Mouse (Mus musculus) hindbrain, embryonic 12.5 days (tissue): ENCODE measurements around the gene Fancd2os. TPM values are rescaled to one million over a fixed set of nuclear protein-coding genes. Genes with fewer than 3 reads are reported as not detected.

Experiments
- ATAC-seq: fragments of 200-750 bp; cut with Nextera tagmentation; 2 replicates; pipeline ENCODE4 v1.8.0; 2017; ENCODE audit warnings: moderate TSS enrichment; ENCODE audit not compliant: low FRiP score
- H3K27ac ChIP-seq: fragments of 300-500 bp; sonication (generic); 2 replicates; pipeline ENCODE4 v1.5.1; 2016; ENCODE audit warnings: mild to moderate bottlenecking
- H3K27me3 ChIP-seq: fragments of 300-500 bp; sonication (generic); 2 replicates; pipeline ENCODE4 v1.6.1; 2016; ENCODE audit warnings: mild to moderate bottlenecking
- H3K36me3 ChIP-seq: fragments of 300-500 bp; sonication (generic); 2 replicates; pipeline ENCODE4 v1.6.1; 2016; ENCODE audit warnings: mild to moderate bottlenecking
- H3K4me1 ChIP-seq: fragments of 300-500 bp; sonication (generic); 2 replicates; pipeline ENCODE4 v1.6.1; 2016
- H3K4me2 ChIP-seq: fragments of 300-500 bp; sonication (generic); replicated peaks from 2 replicates; pipeline ENCODE4 v1.6.1; 2016; ENCODE audit warnings: mild to moderate bottlenecking
- H3K4me3 ChIP-seq: fragments of 300-500 bp; sonication (generic); 2 replicates; pipeline ENCODE4 v1.5.1; 2016; ENCODE audit warnings: mild to moderate bottlenecking
- H3K9ac ChIP-seq: fragments of 300-500 bp; sonication (generic); 2 replicates; pipeline ENCODE4 v1.6.1; 2016; ENCODE audit warnings: mild to moderate bottlenecking, moderate library complexity
- H3K9me3 ChIP-seq: fragments of 300-500 bp; sonication (generic); replicated peaks from 2 replicates; pipeline ENCODE4 v1.6.1; 2016; ENCODE audit warnings: mild to moderate bottlenecking
- WGBS: fragments of 180-500 bp; shearing (Covaris S2); methylation state at CpG from one replicate; pipeline ENCODE4 v1.1.7; 2016; 5-methylcytosine and 5-hydroxymethylcytosine counted together
- polyA plus RNA-seq: library from polyadenylated mRNA; unstranded; fragments of >200 nt; fragmentation: Nextera tagmentation; extraction: Ambion mirVana; gene quantifications from 2 replicates; pipeline ENCODE4 v1.2.1, GENCODE M21; 2016

The Fancd2os gene
- polyA plus RNA-seq, 1 experiment from 2014 or later: 0.27 TPM

GRCm38 (mm10) chr6:113603993-113604392, 3.5 kb upstream of the Fancd2os start:
- Histone ChIP-seq H3K4me2 (peak overlapping the region; percentile 89), H3K27me3 (no peaks in the 10 kb centered on the region), H3K9me3 (no peaks in the 10 kb centered on the region), H3K27ac (no peak overlapping the region), H3K4me1 (peaks cover 24% of the 10 kb centered on the region), H3K9ac (peak overlapping the region; percentile 96; the same call in 1 of the 2 replicates), H3K36me3 (no peaks in the 10 kb centered on the region), H3K4me3 (peak overlapping the region; percentile 93)
- WGBS: 56% methylated on average over 12 of the region's 12 CpGs
- ATAC-seq: no peak; the same call in 1 of the 2 replicates

GRCm38 (mm10) chr6:113602821-113603220, 2.3 kb upstream of the Fancd2os start:
- ATAC-seq: no peak
- Histone ChIP-seq H3K27ac (no peak overlapping the region), H3K9ac (no peak overlapping the region), H3K27me3 (no peaks in the 10 kb centered on the region), H3K4me3 (no peak overlapping the region), H3K36me3 (no peaks in the 10 kb centered on the region), H3K4me1 (peaks cover 24% of the 10 kb centered on the region), H3K4me2 (no peak overlapping the region), H3K9me3 (no peaks in the 10 kb centered on the region)
- WGBS: 92% methylated on average over 6 of the region's 6 CpGs

- Histone ChIP-seq H3K4me3 (no peak overlapping the region), H3K27me3 (no peaks in the 10 kb centered on the region), H3K9me3 (no peaks in the 10 kb centered on the region), H3K4me1 (peaks cover 6% of the 10 kb centered on the region; the same call in 1 of the 2 replicates), H3K36me3 (no peaks in the 10 kb centered on the region), H3K4me2 (no peak overlapping the region), H3K27ac (no peak overlapping the region), H3K9ac (no peak overlapping the region)
- no peak for ATAC-seq
- 84% methylated on average over 5 of the region's 5 CpGs for WGBS
Measured at GRCm38 (mm10) chr6:113599833-113600232, 682 bp downstream of the Fancd2os start.

- H3K4me3 ChIP-seq: no peak overlapping the region
- no peaks in the 10 kb centered on the region for H3K9me3 ChIP-seq
- no peaks in the 10 kb centered on the region for H3K36me3 ChIP-seq
- no peak for ATAC-seq
- no peak overlapping the region for H3K9ac ChIP-seq
- H3K4me2 ChIP-seq: no peak overlapping the region
- WGBS: 87% methylated on average over 4 of the region's 4 CpGs
- no peaks in the 10 kb centered on the region for H3K27me3 ChIP-seq
- H3K27ac ChIP-seq: no peak overlapping the region
- peaks cover 6% of the 10 kb centered on the region; the same call in 1 of the 2 replicates for H3K4me1 ChIP-seq
Measured at GRCm38 (mm10) chr6:113597945-113598344, 2.6 kb downstream of the Fancd2os start.

DNA sequence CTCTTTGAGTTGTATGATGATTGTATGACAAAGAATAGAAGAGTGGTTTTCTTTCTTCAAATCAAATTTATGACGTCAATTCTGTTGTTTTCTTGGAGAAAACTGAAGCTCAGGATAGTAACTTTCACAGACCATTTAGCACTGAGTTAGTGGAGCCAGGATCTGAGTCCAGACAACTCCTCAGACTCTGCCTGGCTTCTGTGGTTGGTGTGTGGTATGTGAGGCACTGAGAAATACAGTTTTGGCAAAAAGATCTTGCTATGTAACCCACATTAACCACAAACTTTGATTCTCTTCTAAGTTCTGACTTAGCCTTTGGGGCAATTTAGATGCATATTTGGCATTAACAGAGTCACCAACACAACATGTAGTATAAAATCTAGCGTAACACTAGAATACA, 7.9 kb downstream of the Fancd2os start:
- no peak overlapping the region for H3K27ac ChIP-seq
- 98% methylated on average over 2 of the region's 2 CpGs for WGBS
- no peak overlapping the region for H3K4me2 ChIP-seq
- H3K36me3 ChIP-seq: no peaks in the 10 kb centered on the region
- ATAC-seq: no peak
- H3K9me3 ChIP-seq: no peaks in the 10 kb centered on the region
- H3K9ac ChIP-seq: no peak overlapping the region
- H3K4me3 ChIP-seq: no peak overlapping the region
- H3K27me3 ChIP-seq: no peaks in the 10 kb centered on the region
- no peaks in the 10 kb centered on the region for H3K4me1 ChIP-seq

GRCm38 (mm10) chr6:113586466-113587183, 13.9 kb downstream of the Fancd2os start:
- ATAC-seq: no peak
- no peaks in the 10 kb centered on the region for H3K9me3 ChIP-seq
- no peak overlapping the region for H3K9ac ChIP-seq
- no peak overlapping the region for H3K27ac ChIP-seq
- H3K4me3 ChIP-seq: no peak overlapping the region
- no peaks in the 10 kb centered on the region for H3K27me3 ChIP-seq
- WGBS: 87% methylated on average over 5 of the region's 5 CpGs
- no peaks in the 10 kb centered on the region for H3K36me3 ChIP-seq
- H3K4me2 ChIP-seq: no peak overlapping the region
- no peaks in the 10 kb centered on the region for H3K4me1 ChIP-seq

DNA sequence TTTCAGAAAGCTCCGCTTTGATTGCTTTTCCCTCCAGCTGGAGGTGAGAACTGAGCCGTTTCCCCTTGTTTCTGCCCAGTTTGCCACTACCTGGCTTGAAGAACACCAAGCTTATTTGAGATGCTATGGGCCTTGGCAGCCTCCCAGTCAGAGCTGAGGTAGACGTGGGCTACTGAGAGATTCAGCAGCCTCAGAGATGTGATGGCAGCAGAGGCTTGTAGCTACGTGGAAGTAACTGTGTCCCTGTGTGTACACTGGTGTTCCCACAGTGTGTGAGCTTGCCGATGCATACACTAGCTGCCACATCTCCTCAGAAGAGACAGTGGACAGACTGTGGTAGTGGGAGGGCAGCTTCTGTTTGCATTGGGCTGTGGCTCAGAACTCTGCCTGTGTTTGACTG, 15.4 kb downstream of the Fancd2os start:
- Histone ChIP-seq H3K27me3 (no peaks in the 10 kb centered on the region), H3K9ac (no peak overlapping the region), H3K4me1 (no peaks in the 10 kb centered on the region), H3K36me3 (no peaks in the 10 kb centered on the region), H3K4me2 (no peak overlapping the region), H3K27ac (no peak overlapping the region), H3K4me3 (no peak overlapping the region), H3K9me3 (no peaks in the 10 kb centered on the region)
- 86% methylated on average over 5 of the region's 5 CpGs for WGBS
- no peak for ATAC-seq

GRCm38 (mm10) chr6:113583023-113583422, 17.5 kb downstream of the Fancd2os start:
- Histone ChIP-seq H3K27ac (no peak overlapping the region), H3K9ac (no peak overlapping the region), H3K4me3 (no peak overlapping the region), H3K4me1 (no peaks in the 10 kb centered on the region), H3K27me3 (no peaks in the 10 kb centered on the region), H3K9me3 (no peaks in the 10 kb centered on the region), H3K36me3 (no peaks in the 10 kb centered on the region), H3K4me2 (no peak overlapping the region)
- ATAC-seq: no peak
- 88% methylated on average over 4 of the region's 4 CpGs for WGBS

- H3K9me3 ChIP-seq: no peaks in the 10 kb centered on the region
- H3K9ac ChIP-seq: no peak overlapping the region
- H3K4me1 ChIP-seq: no peaks in the 10 kb centered on the region
- no peak overlapping the region for H3K4me2 ChIP-seq
- no peak overlapping the region for H3K27ac ChIP-seq
- ATAC-seq: no peak
- WGBS: 92% methylated on average over 3 of the region's 3 CpGs
- no peak overlapping the region for H3K4me3 ChIP-seq
- H3K27me3 ChIP-seq: no peaks in the 10 kb centered on the region
- peaks cover 9% of the 10 kb centered on the region; the same call in 1 of the 2 replicates for H3K36me3 ChIP-seq
Measured at GRCm38 (mm10) chr6:113579306-113579705, 21.2 kb downstream of the Fancd2os start.

DNA sequence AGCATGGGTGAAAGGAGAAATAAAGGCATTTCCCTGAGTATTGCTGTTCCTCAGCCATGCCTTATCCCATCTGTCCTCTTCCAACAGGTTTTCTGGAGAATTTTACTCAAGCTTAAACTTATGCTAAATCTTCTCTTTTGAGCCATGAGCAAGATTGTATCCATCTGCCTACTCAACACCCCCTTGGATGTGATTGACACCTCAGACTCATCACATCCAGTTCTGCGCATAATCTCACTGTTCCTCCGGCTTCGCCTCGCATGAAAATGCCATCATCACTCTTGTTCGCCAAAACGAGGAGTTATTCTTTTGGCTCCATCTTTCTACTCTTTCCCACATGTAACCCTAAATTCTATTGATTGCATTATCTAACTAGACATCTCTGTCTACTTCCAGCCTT, 24.5 kb downstream of the Fancd2os start:
- H3K4me2 ChIP-seq: no peak overlapping the region
- H3K4me1 ChIP-seq: no peaks in the 10 kb centered on the region
- peaks cover 16% of the 10 kb centered on the region; the same call in 1 of the 2 replicates for H3K36me3 ChIP-seq
- H3K27ac ChIP-seq: no peak overlapping the region
- no peak overlapping the region for H3K9ac ChIP-seq
- H3K27me3 ChIP-seq: no peaks in the 10 kb centered on the region
- WGBS: 96% methylated on average over 6 of the region's 6 CpGs
- no peaks in the 10 kb centered on the region for H3K9me3 ChIP-seq
- H3K4me3 ChIP-seq: no peak overlapping the region
- ATAC-seq: no peak

DNA sequence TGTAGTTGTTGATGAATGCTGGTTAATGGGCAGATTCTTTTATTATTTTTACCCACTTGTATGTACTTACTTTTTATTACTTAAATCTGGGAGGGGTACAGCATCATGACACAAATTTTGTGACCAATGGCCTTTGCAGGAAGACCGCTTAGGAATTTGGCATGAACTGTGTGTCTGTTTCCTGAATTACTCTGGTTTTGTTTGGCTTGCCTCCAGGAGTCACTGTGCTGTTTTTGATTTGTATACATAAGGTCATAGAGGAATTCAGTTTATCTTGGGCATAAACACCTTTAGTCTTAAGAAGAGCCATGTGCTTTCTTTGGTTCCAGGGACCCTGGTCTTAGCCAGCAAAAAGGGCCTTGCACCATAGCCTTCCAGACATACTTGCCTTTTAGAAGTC, 36.0 kb downstream of the Fancd2os start:
- Histone ChIP-seq H3K36me3 (peaks cover 13% of the 10 kb centered on the region), H3K27ac (no peak overlapping the region), H3K4me3 (no peak overlapping the region), H3K4me2 (no peak overlapping the region), H3K27me3 (no peaks in the 10 kb centered on the region), H3K9ac (no peak overlapping the region), H3K4me1 (no peaks in the 10 kb centered on the region), H3K9me3 (no peaks in the 10 kb centered on the region)
- ATAC-seq: no peak
- 91% methylated on average over 1 of the region's 1 CpGs for WGBS

DNA sequence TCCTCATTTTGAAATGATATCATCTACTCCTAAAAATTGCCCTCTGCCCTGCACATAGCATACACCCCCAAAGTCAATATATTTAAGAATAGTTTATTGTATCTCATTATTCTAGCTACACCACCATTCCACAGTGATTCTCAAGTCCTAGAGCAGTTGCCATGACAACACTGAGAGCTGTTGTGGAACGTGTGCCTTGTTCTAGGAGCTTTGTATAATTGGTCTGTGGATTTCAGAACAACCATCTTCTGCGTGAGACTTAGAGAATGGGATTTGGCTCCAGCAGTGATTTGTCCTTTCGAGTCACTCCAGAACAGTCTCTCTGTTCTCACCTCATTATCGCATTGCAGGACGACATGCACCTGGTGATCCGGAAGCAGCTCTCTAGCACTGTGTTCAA, 40.8 kb downstream of the Fancd2os start:
- H3K36me3 ChIP-seq: peaks cover 7% of the 10 kb centered on the region; the same call in 1 of the 2 replicates
- no peaks in the 10 kb centered on the region for H3K4me1 ChIP-seq
- H3K4me2 ChIP-seq: no peak overlapping the region
- no peak overlapping the region for H3K27ac ChIP-seq
- WGBS: 73% methylated on average over 6 of the region's 6 CpGs
- no peak for ATAC-seq
- no peaks in the 10 kb centered on the region for H3K9me3 ChIP-seq
- H3K4me3 ChIP-seq: no peak overlapping the region
- no peak overlapping the region for H3K9ac ChIP-seq
- H3K27me3 ChIP-seq: no peaks in the 10 kb centered on the region
